Mouse (Mus musculus): Measurements from ENCODE around the gene Zfp692. TPM values are rescaled to one million over a fixed set of nuclear protein-coding genes. Genes with fewer than 3 reads are reported as not detected.

Zfp692 gene
- polyA plus RNA-seq, 1 experiment from 2014 or later: 9.3 TPM

- peaks cover 5% of the 10 kb centered on the region; the same call in 1 of the 2 replicates for H3K36me3 ChIP-seq (ENCODE audit: control insufficient read depth, insufficient read depth, low read length)
Observed at GRCm38 (mm10) chr11:58316344-58316743, 9.5 kb downstream of the Zfp692 start.

GRCm38 (mm10) chr11:58316768-58317390 lies 10.0 kb downstream of the Zfp692 start:
- Histone ChIP-seq H3K4me1 (ENCODE audit: control insufficient read depth, insufficient read depth, low read length) (no peaks in the 10 kb centered on the region), H3K4me3 (ENCODE audit: low read depth, low read length) (no peak overlapping the region), H3K27ac (ENCODE audit: low read depth, low read length) (no peak overlapping the region), H3K27me3 (ENCODE audit: control insufficient read depth, insufficient read depth, low read length) (no peaks in the 10 kb centered on the region), H3K9ac (ENCODE audit: low read depth, low read length) (no peak overlapping the region), H3K9me3 (replicated peaks; ENCODE audit: control insufficient read depth, low read length) (no peaks in the 10 kb centered on the region), H3K36me3 (ENCODE audit: control insufficient read depth, insufficient read depth, low read length) (0 out of 2 replicates have a peak, but pooled peaks cover 3% of the 10 kb centered on the region), H3K4me2 (no peak overlapping the region)
- WGBS (ENCODE audit: insufficient replicate concordance): 61% methylated on average over 28 of the region's 28 CpGs
- ATAC-seq (replicated peaks; ENCODE audit: insufficient number of reproducible peaks, low FRiP score, low TSS enrichment): 0 out of 2 replicates have a peak, but pooled peaks have one; percentile 49

More at GRCm38 (mm10) chr11:58316344-58316743, 9.5 kb downstream of the Zfp692 start:
- H3K9ac ChIP-seq (ENCODE audit: low read depth, low read length): no peak overlapping the region
- H3K4me3 ChIP-seq (ENCODE audit: low read depth, low read length): no peak overlapping the region
- WGBS (ENCODE audit: insufficient replicate concordance): 80% methylated on average over 17 of the region's 17 CpGs
- H3K9me3 ChIP-seq (replicated peaks; ENCODE audit: control insufficient read depth, low read length): no peaks in the 10 kb centered on the region
- no peak overlapping the region for H3K27ac ChIP-seq (ENCODE audit: low read depth, low read length)
- no peaks in the 10 kb centered on the region for H3K27me3 ChIP-seq (ENCODE audit: control insufficient read depth, insufficient read depth, low read length)
- no peaks in the 10 kb centered on the region for H3K4me1 ChIP-seq (ENCODE audit: control insufficient read depth, insufficient read depth, low read length)
- H3K4me2 ChIP-seq: no peak overlapping the region
- no peak for ATAC-seq (replicated peaks; ENCODE audit: insufficient number of reproducible peaks, low FRiP score, low TSS enrichment)

GRCm38 (mm10) chr11:58322824-58323569 lies 16.1 kb downstream of the Zfp692 start:
- ATAC-seq (replicated peaks; ENCODE audit: insufficient number of reproducible peaks, low FRiP score, low TSS enrichment): peak; percentile 98
- WGBS (ENCODE audit: insufficient replicate concordance): under 1% methylated on average over 62 of the region's 63 CpGs
- peaks cover 7% of the 10 kb centered on the region for H3K4me1 ChIP-seq (ENCODE audit: control insufficient read depth, insufficient read depth, low read length)
- H3K9ac ChIP-seq (ENCODE audit: low read depth, low read length): peak overlapping the region; percentile 83
- peak overlapping the region; percentile 97 for H3K4me2 ChIP-seq
- peak overlapping the region; percentile 98 for H3K27ac ChIP-seq (ENCODE audit: low read depth, low read length)
- no peaks in the 10 kb centered on the region for H3K27me3 ChIP-seq (ENCODE audit: control insufficient read depth, insufficient read depth, low read length)
- no peaks in the 10 kb centered on the region for H3K9me3 ChIP-seq (replicated peaks; ENCODE audit: control insufficient read depth, low read length)
- H3K36me3 ChIP-seq (ENCODE audit: control insufficient read depth, insufficient read depth, low read length): peaks cover 5% of the 10 kb centered on the region; the same call in 1 of the 2 replicates
- peak overlapping the region; percentile 62 for H3K4me3 ChIP-seq (ENCODE audit: low read depth, low read length)

- Histone ChIP-seq H3K9me3 (replicated peaks; ENCODE audit: control insufficient read depth, low read length) (no peaks in the 10 kb centered on the region), H3K27ac (ENCODE audit: low read depth, low read length) (peak overlapping the region; percentile 98), H3K4me3 (ENCODE audit: low read depth, low read length) (peak overlapping the region; percentile 62), H3K27me3 (ENCODE audit: control insufficient read depth, insufficient read depth, low read length) (no peaks in the 10 kb centered on the region), H3K4me2 (peak overlapping the region; percentile 97), H3K4me1 (ENCODE audit: control insufficient read depth, insufficient read depth, low read length) (peaks cover 7% of the 10 kb centered on the region), H3K9ac (ENCODE audit: low read depth, low read length) (peak overlapping the region; percentile 83), H3K36me3 (ENCODE audit: control insufficient read depth, insufficient read depth, low read length) (peaks cover 5% of the 10 kb centered on the region; the same call in 1 of the 2 replicates)
- 13% methylated on average over 24 of the region's 24 CpGs for WGBS (ENCODE audit: insufficient replicate concordance)
- ATAC-seq (replicated peaks; ENCODE audit: insufficient number of reproducible peaks, low FRiP score, low TSS enrichment): no peak
Observed at GRCm38 (mm10) chr11:58323570-58324340, 16.9 kb downstream of the Zfp692 start.

GRCm38 (mm10) chr11:58324614-58325229 lies 17.9 kb downstream of the Zfp692 start:
- peaks cover 5% of the 10 kb centered on the region; the same call in 1 of the 2 replicates for H3K36me3 ChIP-seq (ENCODE audit: control insufficient read depth, insufficient read depth, low read length)
- no peaks in the 10 kb centered on the region for H3K27me3 ChIP-seq (ENCODE audit: control insufficient read depth, insufficient read depth, low read length)
- H3K9ac ChIP-seq (ENCODE audit: low read depth, low read length): no peak overlapping the region
- H3K4me1 ChIP-seq (ENCODE audit: control insufficient read depth, insufficient read depth, low read length): peaks cover 16% of the 10 kb centered on the region
- H3K4me2 ChIP-seq: no peak overlapping the region
- H3K27ac ChIP-seq (ENCODE audit: low read depth, low read length): no peak overlapping the region
- H3K4me3 ChIP-seq (ENCODE audit: low read depth, low read length): no peak overlapping the region
- H3K9me3 ChIP-seq (replicated peaks; ENCODE audit: control insufficient read depth, low read length): no peaks in the 10 kb centered on the region
- 80% methylated on average over 3 of the region's 3 CpGs for WGBS (ENCODE audit: insufficient replicate concordance)
- ATAC-seq (replicated peaks; ENCODE audit: insufficient number of reproducible peaks, low FRiP score, low TSS enrichment): no peak

- 91% methylated on average over 3 of the region's 3 CpGs for WGBS (ENCODE audit: insufficient replicate concordance)
- no peaks in the 10 kb centered on the region for H3K27me3 ChIP-seq (ENCODE audit: control insufficient read depth, insufficient read depth, low read length)
- H3K4me1 ChIP-seq (ENCODE audit: control insufficient read depth, insufficient read depth, low read length): peaks cover 22% of the 10 kb centered on the region
- H3K9ac ChIP-seq (ENCODE audit: low read depth, low read length): no peak overlapping the region
- H3K36me3 ChIP-seq (ENCODE audit: control insufficient read depth, insufficient read depth, low read length): peaks cover 5% of the 10 kb centered on the region; the same call in 1 of the 2 replicates
- H3K4me3 ChIP-seq (ENCODE audit: low read depth, low read length): no peak overlapping the region
- no peak overlapping the region for H3K4me2 ChIP-seq
- no peaks in the 10 kb centered on the region for H3K9me3 ChIP-seq (replicated peaks; ENCODE audit: control insufficient read depth, low read length)
- no peak overlapping the region for H3K27ac ChIP-seq (ENCODE audit: low read depth, low read length)
- ATAC-seq (replicated peaks; ENCODE audit: insufficient number of reproducible peaks, low FRiP score, low TSS enrichment): no peak
Observed at GRCm38 (mm10) chr11:58326781-58327180, 19.9 kb downstream of the Zfp692 start.

- WGBS (ENCODE audit: insufficient replicate concordance): under 1% methylated on average over 21 of the region's 21 CpGs
- Histone ChIP-seq H3K4me2 (peak overlapping the region; percentile 88), H3K27ac (ENCODE audit: low read depth, low read length) (peak overlapping the region; percentile 25; the same call in 1 of the 2 replicates), H3K9me3 (replicated peaks; ENCODE audit: control insufficient read depth, low read length) (no peaks in the 10 kb centered on the region), H3K36me3 (ENCODE audit: control insufficient read depth, insufficient read depth, low read length) (peaks cover 5% of the 10 kb centered on the region; the same call in 1 of the 2 replicates), H3K9ac (ENCODE audit: low read depth, low read length) (peak overlapping the region; percentile 89), H3K27me3 (ENCODE audit: control insufficient read depth, insufficient read depth, low read length) (no peaks in the 10 kb centered on the region), H3K4me3 (ENCODE audit: low read depth, low read length) (peak overlapping the region; percentile 92), H3K4me1 (ENCODE audit: control insufficient read depth, insufficient read depth, low read length) (peaks cover 24% of the 10 kb centered on the region)
- ATAC-seq (replicated peaks; ENCODE audit: insufficient number of reproducible peaks, low FRiP score, low TSS enrichment): no peak; the same call in 1 of the 2 replicates
Observed at GRCm38 (mm10) chr11:58329906-58330275, 23.0 kb downstream of the Zfp692 start.
